Comparison of ENCODE assay signal across 8 mouse cellular contexts in genomic region chr11:117415466-117415865, GRCm38 (mm10).
A peak's percentile ranks its signal among the peaks of the same experiment; 100 is the strongest.
DNase-seq lines count a peak whose midpoint lies in the region; ATAC-seq and TF ChIP-seq lines count a peak whose summit lies in the region.

No protein-coding gene starts in this region.

- no peak for DNase-seq in liver
- DNase-seq in retina, embryonic 14.5 days (ENCODE audit: low spot score) = no peak
- DNase-seq in thymus, adult 2 months = no peak
- no peak for DNase-seq in yolk sac, embryonic 10.5 days (ENCODE audit: low spot score)

- no peak overlapping the region for H3K9ac ChIP-seq in liver, embryonic 12.5 days
- no peak overlapping the region for H3K9ac ChIP-seq in forebrain, embryonic 12.5 days
- H3K9ac ChIP-seq in intestine, embryonic 16.5 days (ENCODE audit: low read depth, low read length) = no peak overlapping the region
- peak overlapping the region; percentile 28; the same call in 1 of the 2 replicates for H3K9ac ChIP-seq in neural tube, embryonic 14.5 days (replicated peaks; ENCODE audit: low read depth, low read length)

- no peak overlapping the region for H3K27ac ChIP-seq in liver, embryonic 12.5 days
- H3K27ac ChIP-seq in forebrain, embryonic 12.5 days = 0 out of 2 replicates have a peak overlapping the region, but pooled peaks have one; percentile 67
- no peak overlapping the region for H3K27ac ChIP-seq in intestine, embryonic 16.5 days (ENCODE audit: low read length)
- peak overlapping the region; percentile 64 for H3K27ac ChIP-seq in neural tube, embryonic 14.5 days (ENCODE audit: low read depth, low read length)
- H3K27ac ChIP-seq in thymus, adult 2 months (ENCODE audit: control insufficient read depth, insufficient read depth, low read length) = no peak overlapping the region

- no peak for ATAC-seq in liver, embryonic 12.5 days
- ATAC-seq in forebrain, embryonic 12.5 days (ENCODE audit: low FRiP score) = peak; percentile 33; the same call in 1 of the 2 replicates
- ATAC-seq in intestine, embryonic 16.5 days = 0 out of 2 replicates have a peak, but pooled peaks have one; percentile 54
- ATAC-seq in neural tube, embryonic 14.5 days (ENCODE audit: low read depth) = peak; percentile 80; the same call in 1 of the 2 replicates

- H3K4me2 ChIP-seq in liver, embryonic 12.5 days = 0 out of 2 replicates have a peak overlapping the region, but pooled peaks have one; percentile 13
- H3K4me2 ChIP-seq in forebrain, embryonic 12.5 days = peak overlapping the region; percentile 53
- H3K4me2 ChIP-seq in intestine, embryonic 16.5 days (ENCODE audit: low read depth, low read length) = peak overlapping the region; percentile 70
- peak overlapping the region; percentile 46 for H3K4me2 ChIP-seq in neural tube, embryonic 14.5 days (ENCODE audit: low read depth, low read length)

- H3K4me1 ChIP-seq in liver, embryonic 12.5 days = peaks cover 23% of the 10 kb centered on the region
- peaks cover 47% of the 10 kb centered on the region for H3K4me1 ChIP-seq in forebrain, embryonic 12.5 days
- peaks cover 30% of the 10 kb centered on the region for H3K4me1 ChIP-seq in intestine, embryonic 16.5 days (ENCODE audit: control insufficient read depth, insufficient read depth, low read length)
- peaks cover 15% of the 10 kb centered on the region for H3K4me1 ChIP-seq in neural tube, embryonic 14.5 days (ENCODE audit: control insufficient read depth, insufficient read depth, low read length)
- H3K4me1 ChIP-seq in thymus, adult 2 months (replicated peaks; ENCODE audit: control insufficient read depth, insufficient read depth, low read length) = no peaks in the 10 kb centered on the region; the same call in 1 of the 2 replicates

- H3K27me3 ChIP-seq in liver, embryonic 12.5 days (replicated peaks) = peaks cover 94% of the 10 kb centered on the region
- peaks cover 70% of the 10 kb centered on the region for H3K27me3 ChIP-seq in forebrain, embryonic 12.5 days
- H3K27me3 ChIP-seq in intestine, embryonic 16.5 days (replicated peaks; ENCODE audit: control insufficient read depth, insufficient read depth, low read length) = peaks cover 15% of the 10 kb centered on the region; the same call in 1 of the 2 replicates
- H3K27me3 ChIP-seq in neural tube, embryonic 14.5 days (ENCODE audit: control insufficient read depth, insufficient read depth, low read length) = 0 out of 2 replicates have a peak, but pooled peaks cover 3% of the 10 kb centered on the region
- H3K27me3 ChIP-seq in thymus, adult 2 months (ENCODE audit: control insufficient read depth, insufficient read depth, low read length) = peaks cover 20% of the 10 kb centered on the region

- H3K4me3 ChIP-seq in liver, embryonic 12.5 days = no peak overlapping the region; the same call in 1 of the 2 replicates
- 0 out of 2 replicates have a peak overlapping the region, but pooled peaks have one; percentile 28 for H3K4me3 ChIP-seq in forebrain, embryonic 12.5 days (replicated peaks)
- no peak overlapping the region; the same call in 1 of the 2 replicates for H3K4me3 ChIP-seq in intestine, embryonic 16.5 days (ENCODE audit: low read length)
- H3K4me3 ChIP-seq in neural tube, embryonic 14.5 days (ENCODE audit: low read depth, low read length) = no peak overlapping the region; the same call in 1 of the 2 replicates
- H3K4me3 ChIP-seq in thymus, adult 2 months (ENCODE audit: control insufficient read depth, insufficient read depth, low read length) = no peak overlapping the region

- 6% methylated on average over 14 of the region's 14 CpGs for WGBS in liver, embryonic 12.5 days (ENCODE audit: insufficient replicate concordance)
- 2% methylated on average over 14 of the region's 14 CpGs for WGBS in forebrain, embryonic 12.5 days
- WGBS in intestine, embryonic 16.5 days = 2% methylated on average over 14 of the region's 14 CpGs
- 1% methylated on average over 14 of the region's 14 CpGs for WGBS in neural tube, embryonic 14.5 days
- WGBS in thymus, adult 2 months = 9% methylated on average over 14 of the region's 14 CpGs

- TF ChIP-seq CTCF in thymus, adult 2 months (IDR thresholded peaks at IDR 0.05; ENCODE audit: borderline replicate concordance, control insufficient read depth, extremely low read depth, insufficient read depth, low read length, poor library complexity) = no peak

- no peaks in the 10 kb centered on the region for H3K36me3 ChIP-seq in liver, embryonic 12.5 days
- no peaks in the 10 kb centered on the region for H3K36me3 ChIP-seq in forebrain, embryonic 12.5 days (replicated peaks)
- H3K36me3 ChIP-seq in intestine, embryonic 16.5 days (ENCODE audit: control insufficient read depth, insufficient read depth, low read length) = no peaks in the 10 kb centered on the region
- H3K36me3 ChIP-seq in neural tube, embryonic 14.5 days (ENCODE audit: control insufficient read depth, insufficient read depth, low read length) = no peaks in the 10 kb centered on the region
- no peaks in the 10 kb centered on the region for H3K36me3 ChIP-seq in thymus, adult 2 months (ENCODE audit: control insufficient read depth, insufficient read depth, low read length)

- TF ChIP-seq POLR2A in thymus, adult 2 months (IDR thresholded peaks at IDR 0.05; ENCODE audit: control insufficient read depth, extremely low read depth, insufficient read depth, low read length, poor library complexity) = no peak

- no peaks in the 10 kb centered on the region for H3K9me3 ChIP-seq in liver, embryonic 12.5 days (replicated peaks)
- H3K9me3 ChIP-seq in forebrain, embryonic 12.5 days = no peaks in the 10 kb centered on the region
- H3K9me3 ChIP-seq in intestine, embryonic 16.5 days (ENCODE audit: control insufficient read depth, low read length) = no peaks in the 10 kb centered on the region
- H3K9me3 ChIP-seq in neural tube, embryonic 14.5 days (ENCODE audit: control insufficient read depth, low read length) = no peaks in the 10 kb centered on the region

Comparison
In these comparisons a context has a peak if more than half of its experiments do, and no peak if none do; other contexts are left out.
1. H3K27ac ChIP-seq: peak in forebrain, embryonic 12.5 days (single experiment) and neural tube, embryonic 14.5 days (single experiment); none in liver, embryonic 12.5 days (single experiment), intestine, embryonic 16.5 days (single experiment) and thymus, adult 2 months (single experiment).
2. H3K4me2 ChIP-seq: peak in every context shown above with its lines; median percentile 70 in intestine, embryonic 16.5 days; 53 in forebrain, embryonic 12.5 days; 46 in neural tube, embryonic 14.5 days; 13 in liver, embryonic 12.5 days.